Mouse (Mus musculus): ENCODE measurements around the gene Lca5l. TPM values are rescaled to one million over a fixed set of nuclear protein-coding genes. Genes with fewer than 3 reads are reported as not detected.
A peak's percentile ranks its signal among the peaks of the same experiment; 100 is the strongest.
"Not testable (repeated sequence)": the region's sequence is repeated elsewhere in the genome, so short reads cannot be mapped to it uniquely, and the experiment has no call there.

The Lca5l gene
- polyA plus RNA-seq, 1 experiment from 2014 or later: 0.50 TPM

DNA sequence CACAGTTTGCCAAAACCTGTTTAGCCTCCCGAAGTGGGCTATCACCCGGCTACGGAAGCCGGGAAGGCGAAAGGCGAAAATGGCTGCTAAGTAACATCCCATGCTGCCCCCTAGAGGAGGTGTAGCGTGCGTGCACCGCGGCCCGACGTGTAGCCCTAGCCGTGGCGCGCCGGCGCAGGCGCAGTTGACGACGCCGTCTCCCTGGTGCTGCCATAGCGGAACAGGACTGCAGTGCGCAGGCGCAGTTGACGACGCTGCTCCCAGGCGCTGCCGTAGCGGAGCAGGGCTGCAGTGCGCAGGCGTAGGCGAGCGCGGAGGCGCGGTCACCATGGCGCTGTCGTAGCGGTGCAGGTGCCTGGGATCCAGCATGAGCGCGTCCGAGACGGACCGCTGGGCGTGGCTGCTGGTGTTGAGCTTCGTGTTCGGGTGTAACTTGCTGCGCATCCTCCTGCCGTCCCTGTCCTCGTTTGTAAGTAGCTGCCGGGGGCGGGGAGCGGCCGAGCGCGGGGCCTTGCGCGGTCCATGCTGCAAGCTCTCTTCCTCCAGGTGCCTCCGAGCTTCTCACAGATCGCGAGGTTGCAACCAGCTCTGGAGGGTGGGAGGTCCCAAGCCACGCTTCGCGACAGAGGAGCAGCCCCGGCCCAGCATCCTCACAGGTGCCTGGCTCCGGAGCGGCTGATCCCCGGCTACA, 46.8 kb downstream of the Lca5l start, which contains the start of gene Wrb:
TSS of gene Wrb (plus strand) at position 298 of the 691 bp plus-strand sequence.
- under 1% methylated on average over 68 of the region's 68 CpGs for WGBS

DNA sequence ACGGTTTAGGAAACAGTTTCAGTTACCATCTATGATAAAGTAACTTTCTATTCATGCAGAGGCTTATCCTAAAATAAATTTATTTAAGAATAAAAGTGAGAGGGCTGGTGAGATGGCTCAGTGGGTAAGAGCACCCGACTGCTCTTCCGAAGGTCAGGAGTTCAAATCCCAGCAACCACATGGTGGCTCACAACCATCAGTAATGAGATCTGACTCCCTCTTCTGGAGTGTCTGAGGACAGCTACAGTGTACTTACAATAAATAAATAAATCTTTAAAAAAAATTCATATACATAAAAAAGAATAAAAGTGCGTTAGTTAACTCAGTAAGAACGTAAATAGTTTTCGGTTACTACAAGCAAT, 47.3 kb downstream of the Lca5l start:
- peak; percentile 35 for ATAC-seq
- not testable (repeated sequence) for H3K27me3 ChIP-seq (replicated peaks; ENCODE audit: control insufficient read depth, insufficient read depth, low read length); H3K27ac ChIP-seq (ENCODE audit: low read length); H3K9me3 ChIP-seq (ENCODE audit: control insufficient read depth, low read length); H3K9ac ChIP-seq (ENCODE audit: low read depth, low read length); H3K4me2 ChIP-seq (ENCODE audit: low read depth, low read length); H3K4me1 ChIP-seq (ENCODE audit: control insufficient read depth, insufficient read depth, low read length); H3K36me3 ChIP-seq (ENCODE audit: control insufficient read depth, insufficient read depth, low read length)
- WGBS: 24% methylated on average over 6 of the region's 6 CpGs
- H3K4me3 ChIP-seq (ENCODE audit: low read length): 0 out of 2 replicates have a peak overlapping the region, but pooled peaks have one; percentile 81

More for the DNA sequence above, 46.8 kb downstream of the Lca5l start, which contains the start of gene Wrb:
- H3K36me3 ChIP-seq (ENCODE audit: control insufficient read depth, insufficient read depth, low read length): no peaks in the 10 kb centered on the region
- peak within 1 kb of the TSS; percentile 78 for H3K9ac ChIP-seq (ENCODE audit: low read depth, low read length)
- H3K27ac ChIP-seq (ENCODE audit: low read length): peak within 1 kb of the TSS; percentile 55; the same call in 1 of the 2 replicates
- peaks cover 8% of the 10 kb centered on the region; the same call in 1 of the 2 replicates for H3K4me1 ChIP-seq (ENCODE audit: control insufficient read depth, insufficient read depth, low read length)
- H3K4me2 ChIP-seq (ENCODE audit: low read depth, low read length): peak within 1 kb of the TSS; percentile 77
- H3K27me3 ChIP-seq (replicated peaks; ENCODE audit: control insufficient read depth, insufficient read depth, low read length): no peaks in the 10 kb centered on the region
- peak within 1 kb of the TSS; percentile 81 for H3K4me3 ChIP-seq (ENCODE audit: low read length)
- no peaks in the 10 kb centered on the region for H3K9me3 ChIP-seq (ENCODE audit: control insufficient read depth, low read length)
- peak; percentile 97 for ATAC-seq

DNA sequence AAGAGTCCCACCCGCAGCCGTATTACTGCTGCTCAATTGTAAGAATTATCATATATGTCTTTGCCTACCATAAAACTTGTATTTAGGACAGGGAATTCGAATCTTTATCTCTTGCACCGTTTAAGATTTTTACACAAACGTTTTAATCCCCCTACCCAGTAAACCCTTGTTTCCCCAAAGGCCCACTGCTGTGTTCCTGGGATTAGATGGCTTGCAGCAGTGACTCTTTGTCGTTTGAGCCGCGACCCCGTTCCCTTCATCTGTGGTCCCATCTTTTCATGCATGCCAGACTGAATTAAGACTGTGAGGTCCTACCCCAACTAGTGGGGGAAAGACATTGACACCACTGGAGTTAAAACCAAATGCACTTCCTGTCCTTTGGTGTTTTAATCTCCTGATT, 63.6 kb downstream of the Lca5l start:
- no peak for ATAC-seq
- Histone ChIP-seq H3K4me2 (ENCODE audit: low read depth, low read length) (peak overlapping the region; percentile 75), H3K4me1 (ENCODE audit: control insufficient read depth, insufficient read depth, low read length) (peaks cover 14% of the 10 kb centered on the region), H3K27ac (ENCODE audit: low read length) (peak overlapping the region; percentile 85), H3K36me3 (ENCODE audit: control insufficient read depth, insufficient read depth, low read length) (peaks cover 11% of the 10 kb centered on the region), H3K27me3 (replicated peaks; ENCODE audit: control insufficient read depth, insufficient read depth, low read length) (no peaks in the 10 kb centered on the region), H3K4me3 (ENCODE audit: low read length) (peak overlapping the region; percentile 85), H3K9me3 (ENCODE audit: control insufficient read depth, low read length) (no peaks in the 10 kb centered on the region), H3K9ac (ENCODE audit: low read depth, low read length) (peak overlapping the region; percentile 96)
- WGBS: 4% methylated on average over 9 of the region's 9 CpGs

DNA sequence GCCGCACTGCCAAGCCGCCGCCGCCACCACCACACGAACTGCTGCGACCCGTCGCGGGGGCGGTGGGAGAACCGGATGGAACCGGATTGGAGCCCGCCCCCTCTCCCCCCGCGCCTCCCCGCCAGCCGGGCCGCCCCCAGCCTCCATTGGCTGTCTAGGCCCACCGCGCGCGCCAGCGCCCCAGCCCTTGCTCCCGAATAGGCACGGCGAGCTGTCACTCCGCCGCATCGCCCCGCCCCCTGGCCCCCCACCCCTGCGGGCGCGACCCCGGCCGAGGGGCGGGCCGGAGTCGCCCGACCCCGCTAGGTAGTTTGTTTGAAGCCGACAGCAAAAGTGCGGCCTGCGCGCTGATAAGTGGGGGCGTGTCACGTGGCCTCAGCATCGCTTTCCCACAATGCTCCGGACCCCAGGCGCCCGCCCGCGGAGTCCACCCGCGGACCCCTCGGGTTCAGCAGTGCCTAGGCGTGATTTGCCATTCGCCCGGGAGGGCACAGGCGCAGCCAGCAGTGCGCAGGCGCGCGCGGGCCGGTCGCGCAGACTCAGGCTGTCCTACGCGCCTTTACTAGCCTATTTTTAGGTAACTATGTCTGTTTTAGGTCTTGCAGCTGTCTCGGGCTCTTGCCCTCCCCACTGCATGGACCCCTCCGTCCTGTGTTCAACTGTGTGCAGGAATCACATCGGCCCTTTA, 64.3 kb downstream of the Lca5l start, which contains the start of gene Hmgn1:
TSS of gene Hmgn1 (minus strand) at position 73 of the 688 bp plus-strand sequence.
- H3K27ac ChIP-seq (ENCODE audit: low read length): peak within 1 kb of the TSS; percentile 85
- peaks cover 16% of the 10 kb centered on the region for H3K36me3 ChIP-seq (ENCODE audit: control insufficient read depth, insufficient read depth, low read length)
- peak within 1 kb of the TSS; percentile 96 for H3K9ac ChIP-seq (ENCODE audit: low read depth, low read length)
- peak; percentile 97 for ATAC-seq
- H3K27me3 ChIP-seq (replicated peaks; ENCODE audit: control insufficient read depth, insufficient read depth, low read length): no peaks in the 10 kb centered on the region
- H3K4me1 ChIP-seq (ENCODE audit: control insufficient read depth, insufficient read depth, low read length): peaks cover 14% of the 10 kb centered on the region
- peak within 1 kb of the TSS; percentile 83 for H3K4me2 ChIP-seq (ENCODE audit: low read depth, low read length)
- under 1% methylated on average over 68 of the region's 72 CpGs for WGBS
- H3K4me3 ChIP-seq (ENCODE audit: low read length): peak within 1 kb of the TSS; percentile 85
- H3K9me3 ChIP-seq (ENCODE audit: control insufficient read depth, low read length): no peaks in the 10 kb centered on the region

DNA sequence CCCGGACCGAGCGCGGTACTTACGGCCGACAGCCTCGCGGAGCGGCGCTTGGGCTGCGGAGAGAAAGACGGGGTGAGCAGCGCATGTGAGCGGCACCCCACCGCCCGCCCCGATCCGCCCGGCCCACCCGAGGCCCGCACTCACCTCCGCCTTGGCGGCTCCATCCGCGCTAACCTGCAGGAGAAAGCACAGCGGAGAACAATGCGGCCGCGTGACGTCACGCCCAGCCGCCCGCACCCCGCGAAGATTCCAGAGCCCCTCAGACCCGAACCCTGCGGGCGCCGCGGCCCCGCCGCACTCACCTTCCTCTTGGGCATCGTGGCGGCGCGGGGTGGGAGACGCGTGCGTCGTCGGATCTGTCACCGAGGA, 64.8 kb downstream of the Lca5l start:
- Histone ChIP-seq H3K4me3 (ENCODE audit: low read length) (peak overlapping the region; percentile 85), H3K9ac (ENCODE audit: low read depth, low read length) (peak overlapping the region; percentile 96), H3K36me3 (ENCODE audit: control insufficient read depth, insufficient read depth, low read length) (peaks cover 18% of the 10 kb centered on the region), H3K4me2 (ENCODE audit: low read depth, low read length) (peak overlapping the region; percentile 83), H3K27me3 (replicated peaks; ENCODE audit: control insufficient read depth, insufficient read depth, low read length) (no peaks in the 10 kb centered on the region), H3K9me3 (ENCODE audit: control insufficient read depth, low read length) (no peaks in the 10 kb centered on the region), H3K27ac (ENCODE audit: low read length) (peak overlapping the region; percentile 85), H3K4me1 (ENCODE audit: control insufficient read depth, insufficient read depth, low read length) (peaks cover 14% of the 10 kb centered on the region)
- WGBS: under 1% methylated on average over 47 of the region's 52 CpGs
- peak; percentile 69 for ATAC-seq

DNA sequence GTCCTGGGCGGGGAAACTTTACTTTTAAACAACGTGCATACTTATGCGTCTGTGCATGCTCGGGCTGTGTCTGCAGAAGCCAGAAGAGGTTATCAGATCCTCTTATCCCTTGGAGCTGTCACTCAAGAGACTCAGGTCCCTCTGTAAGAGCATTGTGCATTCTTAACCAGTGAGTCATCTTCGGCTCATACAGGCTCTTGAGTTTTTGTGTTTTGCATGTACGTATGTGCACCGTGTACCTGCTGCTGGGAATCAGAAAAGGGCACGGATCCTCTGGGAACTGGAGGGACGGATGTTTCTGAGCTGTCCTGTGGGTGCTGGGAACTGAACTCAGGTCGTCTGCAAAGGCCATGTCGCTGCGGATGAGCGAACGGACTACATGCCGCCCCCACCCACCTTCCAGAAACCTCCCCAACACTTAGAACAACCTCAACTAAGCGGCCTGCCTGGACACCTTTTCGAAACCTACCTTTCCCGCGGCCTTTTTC, 65.3 kb downstream of the Lca5l start:
- Histone ChIP-seq H3K4me3 (ENCODE audit: low read length) (peak overlapping the region; percentile 85), H3K36me3 (ENCODE audit: control insufficient read depth, insufficient read depth, low read length) (peaks cover 19% of the 10 kb centered on the region), H3K4me2 (ENCODE audit: low read depth, low read length) (peak overlapping the region; percentile 83), H3K4me1 (ENCODE audit: control insufficient read depth, insufficient read depth, low read length) (peaks cover 14% of the 10 kb centered on the region), H3K9ac (ENCODE audit: low read depth, low read length) (peak overlapping the region; percentile 96), H3K27me3 (replicated peaks; ENCODE audit: control insufficient read depth, insufficient read depth, low read length) (no peaks in the 10 kb centered on the region), H3K27ac (ENCODE audit: low read length) (peak overlapping the region; percentile 85), H3K9me3 (ENCODE audit: control insufficient read depth, low read length) (no peaks in the 10 kb centered on the region)
- no peak for ATAC-seq
- 1% methylated on average over 19 of the region's 19 CpGs for WGBS

DNA sequence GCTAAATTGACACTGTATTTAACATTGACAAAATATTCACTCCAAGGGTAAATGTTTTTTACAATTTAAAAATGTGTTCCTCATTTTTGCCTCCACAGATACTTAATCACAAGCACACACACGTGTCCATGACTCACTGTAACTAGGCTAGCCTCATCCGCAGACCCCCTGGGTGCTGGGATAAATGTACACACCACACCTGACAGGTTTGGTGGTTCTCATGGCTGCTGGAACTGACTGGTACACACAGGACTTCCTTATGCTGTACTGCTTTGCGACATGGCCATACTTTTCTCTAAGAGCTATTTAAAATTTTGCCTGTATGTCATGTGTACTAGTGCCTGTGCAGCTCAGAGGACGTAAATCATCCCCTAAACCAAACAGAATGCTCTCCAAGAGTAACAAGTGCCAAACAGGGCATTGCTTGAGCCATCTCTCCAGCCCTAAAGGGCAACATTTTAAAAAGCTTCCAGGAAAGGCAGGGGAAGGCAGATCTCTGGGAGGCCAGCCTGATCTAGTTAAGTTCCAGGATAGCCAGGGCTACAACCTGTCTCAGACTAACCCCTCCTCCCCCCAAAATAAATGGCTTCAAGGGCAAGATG, 71.9 kb downstream of the Lca5l start:
- Histone ChIP-seq H3K4me3 (ENCODE audit: low read length) (no peak overlapping the region), H3K27ac (ENCODE audit: low read length) (no peak overlapping the region), H3K36me3 (ENCODE audit: control insufficient read depth, insufficient read depth, low read length) (peaks cover 15% of the 10 kb centered on the region), H3K27me3 (replicated peaks; ENCODE audit: control insufficient read depth, insufficient read depth, low read length) (no peaks in the 10 kb centered on the region), H3K4me1 (ENCODE audit: control insufficient read depth, insufficient read depth, low read length) (no peaks in the 10 kb centered on the region), H3K4me2 (ENCODE audit: low read depth, low read length) (no peak overlapping the region), H3K9ac (ENCODE audit: low read depth, low read length) (no peak overlapping the region), H3K9me3 (ENCODE audit: control insufficient read depth, low read length) (no peaks in the 10 kb centered on the region)
- ATAC-seq: 0 out of 2 replicates have a peak, but pooled peaks have one; percentile 31
- 51% methylated on average over 4 of the region's 4 CpGs for WGBS

DNA sequence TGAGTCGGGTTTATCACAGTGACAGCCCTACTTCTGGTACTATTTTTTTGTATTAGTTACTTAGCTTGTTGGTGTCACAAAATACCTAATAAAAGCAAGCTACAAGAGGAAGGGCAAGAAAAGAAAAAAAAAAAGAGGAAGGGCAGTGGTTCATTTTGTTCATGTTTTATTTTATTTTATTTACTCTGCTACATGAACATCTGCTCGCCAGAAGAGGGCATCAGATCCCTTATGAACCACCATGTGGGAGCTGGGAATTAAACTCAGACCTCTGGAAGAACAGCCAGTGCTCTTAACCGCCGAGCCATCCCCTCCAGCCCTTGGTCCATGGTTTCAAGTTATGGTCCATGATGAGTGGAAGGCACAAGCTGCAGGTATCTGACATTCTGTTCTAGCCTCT, 77.3 kb downstream of the Lca5l start:
- H3K4me2 ChIP-seq (ENCODE audit: low read depth, low read length): no peak overlapping the region
- ATAC-seq: no peak
- H3K36me3 ChIP-seq (ENCODE audit: control insufficient read depth, insufficient read depth, low read length): no peaks in the 10 kb centered on the region
- WGBS: 58% methylated on average over 4 of the region's 4 CpGs
- H3K27me3 ChIP-seq (replicated peaks; ENCODE audit: control insufficient read depth, insufficient read depth, low read length): no peaks in the 10 kb centered on the region
- H3K4me1 ChIP-seq (ENCODE audit: control insufficient read depth, insufficient read depth, low read length): no peaks in the 10 kb centered on the region
- H3K9me3 ChIP-seq (ENCODE audit: control insufficient read depth, low read length): no peaks in the 10 kb centered on the region
- no peak overlapping the region for H3K9ac ChIP-seq (ENCODE audit: low read depth, low read length)
- H3K4me3 ChIP-seq (ENCODE audit: low read length): no peak overlapping the region
- no peak overlapping the region for H3K27ac ChIP-seq (ENCODE audit: low read length)

DNA sequence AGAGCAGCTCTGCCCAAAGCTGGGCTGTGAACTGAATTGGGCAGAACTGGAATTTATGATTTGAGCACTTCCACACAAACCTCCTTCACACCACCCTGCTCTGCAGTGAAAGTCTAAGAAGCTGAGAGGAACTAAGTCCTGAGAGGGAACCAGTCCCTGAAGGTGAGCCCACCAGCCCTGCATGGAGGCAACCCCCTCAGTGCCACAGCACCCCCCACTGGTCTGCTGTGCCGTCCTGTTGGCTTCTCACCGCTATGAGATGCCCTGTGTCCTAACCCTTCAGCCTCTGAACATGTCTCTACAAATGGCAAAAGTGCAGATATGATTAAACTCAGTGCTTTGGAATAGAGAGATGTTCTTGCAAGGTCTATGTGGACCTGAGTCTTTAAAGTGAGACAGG, 79.3 kb downstream of the Lca5l start:
- Histone ChIP-seq H3K4me1 (ENCODE audit: control insufficient read depth, insufficient read depth, low read length) (no peaks in the 10 kb centered on the region), H3K36me3 (ENCODE audit: control insufficient read depth, insufficient read depth, low read length) (no peaks in the 10 kb centered on the region), H3K27me3 (replicated peaks; ENCODE audit: control insufficient read depth, insufficient read depth, low read length) (no peaks in the 10 kb centered on the region), H3K4me2 (ENCODE audit: low read depth, low read length) (no peak overlapping the region), H3K9me3 (ENCODE audit: control insufficient read depth, low read length) (no peaks in the 10 kb centered on the region), H3K27ac (ENCODE audit: low read length) (no peak overlapping the region), H3K4me3 (ENCODE audit: low read length) (no peak overlapping the region), H3K9ac (ENCODE audit: low read depth, low read length) (no peak overlapping the region)
- WGBS: 46% methylated on average over 2 of the region's 2 CpGs
- ATAC-seq: no peak
